Mouse (Mus musculus): Measurements from ENCODE around the gene Hist2h4. TPM values are rescaled to one million over a fixed set of nuclear protein-coding genes. Genes with fewer than 3 reads are reported as not detected.
"Not testable (repeated sequence)": the region's sequence is repeated elsewhere in the genome, so short reads cannot be mapped to it uniquely, and the experiment has no call there.

Hist2h4 gene
- polyA plus RNA-seq, 1 experiment = 1.4 TPM

DNA sequence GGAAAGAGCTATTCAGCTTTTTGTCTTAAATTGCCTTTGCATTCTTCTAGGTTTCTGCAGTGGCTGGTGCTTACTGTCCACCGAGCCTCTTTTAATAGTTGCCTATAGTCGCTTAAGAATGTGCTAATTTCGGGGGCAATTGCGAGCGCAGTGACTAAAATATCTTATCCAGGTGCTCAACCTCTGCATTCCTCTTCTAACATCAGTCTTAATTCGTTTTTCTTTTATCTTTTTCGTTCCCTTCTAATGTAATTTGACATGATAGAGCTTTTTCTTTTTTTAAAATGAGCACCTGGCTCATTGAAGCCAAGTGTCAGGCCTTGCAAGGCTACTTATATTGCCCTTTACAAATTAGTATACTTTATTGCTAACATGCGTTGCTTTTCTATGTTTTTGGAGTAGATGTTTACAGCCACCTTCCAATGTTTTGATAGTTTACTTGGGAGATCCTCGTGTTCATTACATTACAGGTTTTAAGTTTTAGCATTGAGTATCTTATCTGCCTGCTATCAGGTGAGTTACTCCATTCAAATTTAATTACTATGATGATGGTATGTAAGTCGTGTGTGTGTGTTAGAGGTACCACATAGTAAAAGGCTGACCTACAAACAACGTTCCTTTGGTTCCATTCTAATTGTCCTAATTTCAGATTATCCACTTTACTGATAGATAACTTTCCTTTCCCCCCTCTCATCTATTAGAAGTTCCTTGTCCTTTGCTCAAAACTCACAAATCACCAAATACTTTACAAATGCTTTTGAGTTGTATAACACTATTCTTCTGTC is 15.6 kb downstream of the Hist2h4 start:
- DNase-seq (ENCODE audit: low spot score) = no peak

DNA sequence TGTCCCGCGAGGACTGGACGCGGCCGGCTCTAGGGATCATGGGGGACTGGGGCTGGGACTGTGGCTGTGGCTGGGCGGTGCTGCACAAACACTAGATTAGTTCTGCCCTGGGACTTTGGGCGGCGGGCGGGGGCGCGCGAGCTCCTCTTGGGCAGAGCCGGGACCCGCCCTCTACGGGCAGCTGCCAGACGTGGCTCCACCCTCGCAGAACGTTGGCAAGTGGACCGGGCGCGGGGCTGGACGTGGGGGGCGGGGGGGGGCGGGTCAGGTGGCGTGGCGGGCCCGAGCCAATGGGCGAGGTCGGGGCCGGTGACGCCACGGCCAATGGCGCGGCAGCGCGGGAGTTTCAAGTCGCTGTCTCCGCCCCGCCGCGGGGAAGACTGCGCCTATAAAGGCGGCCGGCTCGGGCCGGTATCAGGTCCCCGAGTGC is 16.7 kb downstream of the Hist2h4 start, which contains the start of gene Hist2h3c1:
TSS of gene Hist2h3c1 (plus strand) at position 259 of the 430 bp plus-strand sequence.
- DNase-seq (ENCODE audit: low spot score) = not testable (repeated sequence)

DNA sequence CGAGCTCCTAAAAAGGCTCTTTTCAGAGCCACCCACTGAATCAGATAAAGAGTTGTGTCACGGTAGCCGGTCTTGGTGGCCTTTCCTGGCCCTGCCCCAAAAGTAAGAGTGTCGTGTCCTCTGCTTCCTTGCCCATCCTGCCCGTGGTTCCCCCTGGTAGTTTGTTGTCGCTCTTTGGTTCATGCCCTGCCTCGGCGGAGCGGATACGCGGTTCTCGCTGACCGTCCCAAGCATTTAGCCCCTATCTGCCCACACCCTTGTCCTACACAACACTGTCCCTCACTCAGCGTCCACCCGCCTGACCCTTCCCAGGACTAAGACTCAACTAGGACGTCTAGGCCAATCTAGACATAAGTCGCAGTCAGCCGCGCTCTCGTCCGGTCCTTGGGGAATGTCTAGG is 17.1 kb downstream of the Hist2h4 start:
- DNase-seq (ENCODE audit: low spot score) = not testable (repeated sequence)

DNA sequence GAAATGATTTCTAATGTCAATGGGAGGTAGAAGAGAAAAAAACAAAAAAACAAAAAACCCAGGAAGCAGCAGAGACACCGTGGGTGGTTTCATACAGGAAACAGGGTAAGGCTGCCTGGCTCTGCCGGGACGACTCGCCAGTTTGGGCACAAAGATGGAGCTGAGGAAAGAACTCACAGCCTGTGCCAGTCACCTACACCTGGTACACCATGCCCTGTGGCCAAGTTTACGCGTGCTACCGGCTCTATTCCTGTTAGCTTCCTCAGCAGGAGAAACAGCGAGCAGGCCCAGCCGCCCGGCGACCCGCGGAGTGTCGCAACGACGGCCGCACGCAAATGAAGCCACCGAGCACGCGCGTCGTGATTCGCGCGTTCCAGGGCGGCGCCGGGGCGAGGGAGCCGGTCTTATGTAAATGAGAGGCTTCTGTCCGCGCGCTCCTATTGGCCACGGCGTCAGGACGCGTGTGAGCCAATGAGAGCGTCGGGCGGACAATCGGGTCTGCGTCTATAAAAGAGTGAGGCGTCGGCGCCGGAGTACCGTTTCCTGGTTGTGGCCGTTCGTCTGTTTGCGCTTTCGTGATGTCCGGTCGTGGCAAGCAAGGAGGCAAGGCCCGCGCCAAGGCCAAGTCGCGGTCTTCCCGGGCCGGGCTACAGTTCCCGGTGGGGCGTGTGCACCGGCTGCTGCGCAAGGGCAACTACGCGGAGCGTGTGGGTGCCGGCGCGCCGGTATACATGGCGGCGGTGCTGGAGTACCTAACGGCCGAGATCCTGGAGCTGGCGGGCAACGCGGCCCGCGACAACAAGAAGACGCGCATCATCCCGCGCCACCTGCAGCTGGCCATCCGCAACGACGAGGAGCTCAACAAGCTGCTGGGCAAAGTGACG is 17.9 kb downstream of the Hist2h4 start, which contains the start of gene Hist2h2aa1:
TSS of gene Hist2h2aa1 (plus strand) at position 495 of the 884 bp plus-strand sequence.
- DNase-seq (ENCODE audit: low spot score) = peak; percentile 84

DNA sequence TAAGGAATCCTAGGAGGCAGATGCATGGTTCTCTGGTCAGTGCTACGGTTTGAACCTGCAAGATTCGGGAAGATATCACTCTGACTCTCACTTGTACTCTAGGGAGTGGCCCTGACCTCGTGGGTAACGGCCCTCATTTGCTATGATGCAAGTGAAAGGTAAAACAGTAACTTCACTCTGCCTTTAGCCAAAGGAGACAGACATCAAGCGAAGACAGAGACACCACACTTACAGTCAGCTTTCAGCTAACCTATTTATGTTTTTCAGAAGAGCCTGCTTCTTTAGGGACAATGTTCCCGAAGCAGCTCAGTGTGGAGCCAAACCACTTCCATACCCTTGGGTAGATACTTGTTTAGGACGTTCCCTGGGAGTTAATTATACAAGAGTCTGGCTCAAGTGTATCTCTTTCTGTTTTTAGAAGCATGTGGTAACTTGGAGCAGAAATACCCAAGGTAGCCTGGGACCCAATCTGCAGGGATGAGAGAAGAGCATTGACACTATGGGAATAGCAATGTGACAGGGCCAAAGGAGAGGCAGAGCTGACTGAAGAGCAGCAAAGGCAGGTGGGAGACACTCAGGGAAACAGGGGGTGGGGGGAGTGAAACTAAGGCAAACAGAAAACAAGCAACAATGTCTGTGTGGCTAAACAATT is 19.1 kb downstream of the Hist2h4 start:
- DNase-seq (ENCODE audit: low spot score) = no peak

DNA sequence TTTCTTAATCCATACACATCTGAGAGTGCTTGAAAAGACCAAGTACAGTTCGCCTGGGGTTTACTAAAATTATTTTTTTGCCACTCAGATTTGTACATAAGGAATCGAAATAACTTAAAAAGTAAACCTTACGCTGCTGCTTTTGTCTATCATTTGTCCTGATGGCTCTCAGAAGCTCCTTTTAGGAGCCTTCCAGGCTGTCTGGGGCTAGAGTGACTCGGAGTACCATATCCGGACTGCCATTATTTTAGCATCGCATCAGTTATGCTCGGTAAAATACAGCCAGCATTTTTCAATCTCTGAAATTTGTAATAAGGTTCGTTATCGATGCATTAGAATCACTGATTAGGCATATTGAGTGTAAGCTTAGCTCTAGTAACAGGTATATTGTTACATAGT is 22.3 kb downstream of the Hist2h4 start:
- DNase-seq (ENCODE audit: low spot score) = no peak

DNA sequence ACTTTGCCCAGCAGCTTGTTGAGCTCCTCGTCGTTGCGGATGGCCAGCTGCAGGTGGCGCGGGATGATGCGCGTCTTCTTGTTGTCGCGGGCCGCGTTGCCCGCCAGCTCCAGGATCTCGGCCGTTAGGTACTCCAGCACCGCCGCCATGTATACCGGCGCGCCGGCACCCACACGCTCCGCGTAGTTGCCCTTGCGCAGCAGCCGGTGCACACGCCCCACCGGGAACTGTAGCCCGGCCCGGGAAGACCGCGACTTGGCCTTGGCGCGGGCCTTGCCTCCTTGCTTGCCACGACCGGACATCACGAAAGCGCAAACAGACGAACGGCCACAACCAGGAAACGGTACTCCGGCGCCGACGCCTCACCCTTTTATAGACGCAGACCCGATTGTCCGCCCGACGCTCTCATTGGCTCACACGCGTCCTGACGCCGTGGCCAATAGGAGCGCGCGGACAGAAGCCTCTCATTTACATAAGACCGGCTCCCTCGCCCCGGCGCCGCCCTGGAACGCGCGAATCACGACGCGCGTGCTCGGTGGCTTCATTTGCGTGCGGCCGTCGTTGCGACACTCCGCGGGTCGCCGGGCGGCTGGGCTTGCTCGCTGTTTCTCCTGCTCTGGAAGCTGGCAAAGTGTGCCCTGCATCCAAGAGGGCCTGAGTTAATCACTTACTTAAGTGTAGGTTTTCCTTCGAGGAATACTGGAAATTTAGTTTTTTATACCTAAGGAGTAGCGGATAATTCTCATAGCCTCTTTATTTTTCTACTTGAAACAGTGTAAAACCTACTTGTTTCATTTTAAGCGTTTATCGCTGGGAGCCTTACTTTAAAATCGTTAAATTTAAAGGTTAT is 22.9 kb downstream of the Hist2h4 start, which contains the start of gene Hist2h2aa2:
TSS of gene Hist2h2aa2 (minus strand) at position 328 of the 850 bp plus-strand sequence.
- peak; percentile 97 for DNase-seq (ENCODE audit: low spot score)

GRCm38 (mm10) chr3:96238954-96239793 is 23.9 kb downstream of the Hist2h4 start, which contains the start of gene Hist2h3c2:
Hist2h3c2 (minus strand) TSS chr3:96239127.
- not testable (repeated sequence) for DNase-seq (ENCODE audit: low spot score)

- no peak for DNase-seq (ENCODE audit: low spot score)
Measured at GRCm38 (mm10) chr3:96237904-96238511, 25.1 kb downstream of the Hist2h4 start.

GRCm38 (mm10) chr3:96237335-96237903 is 25.7 kb downstream of the Hist2h4 start:
- no peak for DNase-seq (ENCODE audit: low spot score)

DNA sequence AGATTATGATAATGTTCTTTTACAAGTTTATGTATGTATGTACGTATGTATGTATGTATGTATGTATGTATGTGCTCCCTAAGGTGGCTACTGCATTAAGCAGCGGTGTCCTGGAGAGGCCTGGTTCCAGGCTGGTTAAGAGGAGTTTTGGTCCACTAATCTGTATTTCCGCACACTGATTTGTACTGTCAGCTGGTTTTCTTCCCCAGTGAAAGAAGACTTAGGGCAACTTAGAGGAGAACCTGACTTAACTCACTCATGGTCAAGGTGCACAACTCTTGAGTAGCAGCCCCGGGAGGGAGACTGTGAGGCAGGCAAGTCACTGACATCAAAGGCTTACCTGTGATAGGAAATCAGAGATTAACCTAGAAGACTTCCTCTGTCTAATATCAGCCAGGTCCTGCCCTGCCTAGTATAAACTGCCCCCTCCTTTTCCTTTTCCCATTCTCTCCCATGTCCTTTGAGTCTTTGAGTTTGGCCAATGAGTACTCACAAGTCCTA is 26.2 kb downstream of the Hist2h4 start:
- no peak for DNase-seq (ENCODE audit: low spot score)

DNA sequence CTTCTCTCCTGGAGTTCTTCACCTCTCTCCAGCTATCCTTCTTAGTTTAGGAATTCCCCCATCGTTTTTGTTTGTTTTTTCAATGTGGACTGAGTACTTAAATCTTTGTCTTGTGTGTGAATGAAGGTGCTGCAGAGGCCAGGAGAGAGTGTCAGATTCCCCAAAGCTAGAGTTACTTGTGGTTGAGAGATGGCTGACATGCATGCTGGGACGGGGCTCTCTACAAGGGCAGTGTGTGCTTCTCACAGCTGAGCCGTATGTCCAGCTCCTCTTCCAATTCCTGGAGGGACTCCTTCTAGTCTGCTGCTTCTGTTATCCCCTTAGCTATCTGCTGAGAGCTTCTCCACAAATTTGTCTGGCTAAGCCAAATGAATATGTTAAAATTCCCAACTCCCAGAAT is 27.3 kb downstream of the Hist2h4 start:
- no peak for DNase-seq (ENCODE audit: low spot score)

- DNase-seq (ENCODE audit: low spot score) = no peak
Measured at GRCm38 (mm10) chr3:96234914-96235313, 28.2 kb downstream of the Hist2h4 start.

GRCm38 (mm10) chr3:96231758-96232120 is 31.4 kb downstream of the Hist2h4 start:
- DNase-seq (ENCODE audit: low spot score) = no peak

DNA sequence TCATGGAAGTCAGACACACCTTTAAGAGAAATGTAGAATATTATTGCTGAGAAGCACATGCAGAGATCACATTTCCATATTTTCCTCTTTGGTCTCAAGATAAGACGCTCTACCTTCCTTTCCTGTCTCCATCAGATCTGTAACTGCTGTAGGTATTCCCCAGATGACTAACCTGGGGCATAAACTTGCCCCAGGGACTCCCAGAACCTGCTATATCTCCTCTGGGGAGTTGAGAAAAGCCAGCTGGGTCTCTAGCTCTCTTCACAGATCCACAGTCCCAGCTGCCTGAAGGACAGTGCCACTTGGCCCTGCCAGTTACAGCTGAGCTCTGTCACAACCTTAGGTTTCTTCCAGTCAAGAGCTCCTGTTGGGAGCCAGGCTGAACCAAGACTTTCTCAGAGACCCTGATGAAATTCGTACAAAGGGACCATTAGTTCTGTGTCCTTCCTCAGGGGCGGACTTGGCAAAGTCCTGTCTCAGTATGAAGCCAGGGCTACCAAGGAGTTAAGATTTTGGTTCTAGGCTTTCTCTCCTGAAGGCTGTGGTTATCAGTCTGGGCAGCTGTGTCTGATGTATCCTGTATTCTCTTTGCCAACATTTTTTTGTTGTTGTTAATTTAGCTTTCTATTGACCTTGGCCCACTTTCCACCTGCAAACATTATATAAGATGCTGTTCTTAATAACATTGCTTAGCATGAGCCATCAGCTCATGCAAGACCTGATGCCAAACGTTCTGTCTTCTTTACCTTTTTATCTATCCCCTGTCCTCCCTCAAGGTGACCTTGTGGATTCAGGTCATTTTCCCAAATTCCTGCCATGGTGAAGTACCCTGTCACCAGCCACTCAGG is 32.0 kb downstream of the Hist2h4 start:
- no peak for DNase-seq (ENCODE audit: low spot score)

DNA sequence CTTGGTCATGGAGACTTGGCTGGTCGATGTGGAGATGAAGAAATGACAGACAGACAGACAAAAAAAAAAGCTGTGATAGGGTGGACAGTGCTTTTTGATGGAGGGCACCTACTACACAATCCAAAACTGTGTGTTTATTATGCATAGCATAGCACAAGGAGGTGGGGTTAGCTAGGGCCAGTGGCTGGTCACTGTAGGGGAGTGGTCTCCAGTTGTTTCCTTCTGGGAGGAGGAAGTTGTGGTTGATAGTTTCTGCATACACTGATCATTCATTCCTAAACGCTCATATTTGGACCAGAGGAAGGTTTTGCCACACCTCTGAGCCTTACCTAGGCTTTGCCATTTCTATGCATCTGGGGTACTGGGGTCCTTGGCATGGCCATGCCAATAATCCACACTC is 32.7 kb downstream of the Hist2h4 start:
- no peak for DNase-seq (ENCODE audit: low spot score)

- DNase-seq (ENCODE audit: low spot score) = no peak
Measured at GRCm38 (mm10) chr3:96228828-96229227, 34.3 kb downstream of the Hist2h4 start.
